Mouse (Mus musculus) C2C12 (cell line): ENCODE data around the gene Dock4. TPM values are rescaled to one million over a fixed set of nuclear protein-coding genes. Genes with fewer than 3 reads are reported as not detected.
A peak's percentile ranks its signal among the peaks of the same experiment; 100 is the strongest.

ENCODE experiments used
- H3K27me3 ChIP-seq: one replicate; pipeline ENCODE4 v1.6.1; 2011; ENCODE audit not compliant: control insufficient read depth, insufficient read depth, insufficient read length
- H3K36me3 ChIP-seq: one replicate; pipeline ENCODE4 v1.6.1; 2011; ENCODE audit not compliant: control insufficient read depth, insufficient read depth
- H3K4me3 ChIP-seq: one replicate; pipeline ENCODE4 v1.5.1; 2011; ENCODE audit warnings: mild to moderate bottlenecking, control low read depth; ENCODE audit not compliant: poor library complexity, insufficient read depth, severe bottlenecking
- H3K79me2 ChIP-seq: one replicate; pipeline ENCODE4 v1.6.1; 2011; ENCODE audit not compliant: control insufficient read depth, insufficient read depth
- H3K79me3 ChIP-seq: one replicate; pipeline ENCODE4 v1.6.1; 2011; ENCODE audit warnings: low read depth, control low read depth
- H3ac ChIP-seq: one replicate; pipeline ENCODE3; 2011; ENCODE audit warnings: low read depth; ENCODE audit not compliant: control insufficient read depth, insufficient read length
- CEBPB ChIP-seq: IDR thresholded peaks from one replicate; pipeline ENCODE4 v1.6.1; 2011; ENCODE audit warnings: low read depth, mild to moderate bottlenecking, control low read depth, moderate library complexity
- CTCF ChIP-seq: IDR thresholded peaks from one replicate; pipeline ENCODE4 v1.5.1; 2011; ENCODE audit not compliant: control insufficient read depth, insufficient read depth, insufficient read length
- FOSL1 ChIP-seq: IDR thresholded peaks from one replicate; pipeline ENCODE4 v1.8.0; 2011; ENCODE audit warnings: mild to moderate bottlenecking, low read length; ENCODE audit not compliant: poor library complexity, insufficient read depth, severe bottlenecking
- MAX ChIP-seq: IDR thresholded peaks from one replicate; pipeline ENCODE4 v1.6.1; 2011; ENCODE audit warnings: mild to moderate bottlenecking, control low read depth
- MYOD1 ChIP-seq: IDR thresholded peaks from one replicate; pipeline ENCODE4 v1.6.1; 2011; ENCODE audit warnings: low read depth; ENCODE audit not compliant: control insufficient read depth, insufficient read length
- MYOG ChIP-seq: IDR thresholded peaks from one replicate; pipeline ENCODE4 v1.6.1; 2011; ENCODE audit not compliant: control insufficient read depth, insufficient read length; ENCODE audit errors: extremely low read depth
- USF1 ChIP-seq: IDR thresholded peaks from one replicate; pipeline ENCODE4 v1.6.1; 2011; ENCODE audit warnings: low read depth, mild to moderate bottlenecking, control low read depth, moderate library complexity
- polyA plus RNA-seq: library from polyadenylated mRNA; unstranded; fragments of >200 nt; fragmentation: generic; extraction: Trizol; gene quantifications from one replicate; pipeline ENCODE4 v1.2.1, GENCODE M21; 2012; ENCODE audit warnings: missing spikeins

Gene Dock4
- polyA plus RNA-seq, 1 experiment: 0.80 TPM

- Histone ChIP-seq H3K4me3 (no peak overlapping the region), H3K36me3 (no peaks in the 10 kb centered on the region), H3K79me2 (no peaks in the 10 kb centered on the region), H3ac (no peak overlapping the region), H3K79me3 (no peaks in the 10 kb centered on the region), H3K27me3 (no peaks in the 10 kb centered on the region)
- TF ChIP-seq CEBPB: no peak
- TF ChIP-seq MYOD1: no peak
Measured at GRCm38 (mm10) chr12:40704296-40704695, 258.5 kb downstream of the Dock4 start.

GRCm38 (mm10) chr12:40707108-40707507 is 261.4 kb downstream of the Dock4 start:
- Histone ChIP-seq H3K36me3 (no peaks in the 10 kb centered on the region), H3K4me3 (no peak overlapping the region), H3K79me3 (no peaks in the 10 kb centered on the region), H3K27me3 (no peaks in the 10 kb centered on the region), H3K79me2 (no peaks in the 10 kb centered on the region), H3ac (no peak overlapping the region)
- TF ChIP-seq FOSL1 (no peak), MYOD1 (no peak), MYOG (no peak)

- no peak for TF ChIP-seq MYOD1
- TF ChIP-seq MYOG: no peak
- TF ChIP-seq CEBPB: no peak
- no peak for TF ChIP-seq FOSL1
- TF ChIP-seq MAX: no peak
- no peak for TF ChIP-seq USF1
- TF ChIP-seq CTCF: no peak
- H3K79me3 ChIP-seq: no peaks in the 10 kb centered on the region
Measured at GRCm38 (mm10) chr12:40709094-40709493, 263.3 kb downstream of the Dock4 start.

GRCm38 (mm10) chr12:40712235-40712634 is 266.5 kb downstream of the Dock4 start:
- H3K79me3 ChIP-seq: no peaks in the 10 kb centered on the region
- no peaks in the 10 kb centered on the region for H3K79me2 ChIP-seq
- H3K4me3 ChIP-seq: no peak overlapping the region
- no peak overlapping the region for H3ac ChIP-seq
- TF ChIP-seq MAX: no peak
- TF ChIP-seq USF1: peak; percentile 75
- no peak for TF ChIP-seq MYOD1
- H3K27me3 ChIP-seq: no peaks in the 10 kb centered on the region
- no peaks in the 10 kb centered on the region for H3K36me3 ChIP-seq

More at GRCm38 (mm10) chr12:40709094-40709493, 263.3 kb downstream of the Dock4 start:
- H3K79me2 ChIP-seq: no peaks in the 10 kb centered on the region
- H3K27me3 ChIP-seq: no peaks in the 10 kb centered on the region
- no peak overlapping the region for H3K4me3 ChIP-seq
- H3ac ChIP-seq: no peak overlapping the region
- no peaks in the 10 kb centered on the region for H3K36me3 ChIP-seq

GRCm38 (mm10) chr12:40714288-40714687 is 268.5 kb downstream of the Dock4 start:
- TF ChIP-seq MYOD1 (no peak), MAX (no peak), CEBPB (no peak)

GRCm38 (mm10) chr12:40715174-40715573 is 269.4 kb downstream of the Dock4 start:
- no peak overlapping the region for H3K4me3 ChIP-seq
- TF ChIP-seq CEBPB (no peak), MYOG (no peak), USF1 (no peak), CTCF (no peak), MYOD1 (no peak), FOSL1 (no peak), MAX (no peak)
- no peaks in the 10 kb centered on the region for H3K79me2 ChIP-seq
- no peaks in the 10 kb centered on the region for H3K27me3 ChIP-seq
- no peaks in the 10 kb centered on the region for H3K79me3 ChIP-seq
- no peak overlapping the region for H3ac ChIP-seq
- no peaks in the 10 kb centered on the region for H3K36me3 ChIP-seq

More at GRCm38 (mm10) chr12:40714288-40714687, 268.5 kb downstream of the Dock4 start:
- Histone ChIP-seq H3ac (no peak overlapping the region), H3K79me2 (no peaks in the 10 kb centered on the region), H3K36me3 (no peaks in the 10 kb centered on the region), H3K4me3 (no peak overlapping the region), H3K79me3 (no peaks in the 10 kb centered on the region), H3K27me3 (no peaks in the 10 kb centered on the region)

- no peaks in the 10 kb centered on the region for H3K27me3 ChIP-seq
- H3K4me3 ChIP-seq: no peak overlapping the region
- no peaks in the 10 kb centered on the region for H3K79me3 ChIP-seq
- no peak overlapping the region for H3ac ChIP-seq
- TF ChIP-seq MYOD1 (no peak), CEBPB (no peak), MAX (no peak), MYOG (no peak), CTCF (no peak), USF1 (no peak), FOSL1 (no peak)
- H3K79me2 ChIP-seq: no peaks in the 10 kb centered on the region
- H3K36me3 ChIP-seq: no peaks in the 10 kb centered on the region
Measured at GRCm38 (mm10) chr12:40728373-40728772, 282.6 kb downstream of the Dock4 start.
